Mouse (Mus musculus) hindbrain, postnatal 0 days (tissue): Measurements from ENCODE around the gene Arfgap2. TPM values are rescaled to one million over a fixed set of nuclear protein-coding genes. Genes with fewer than 3 reads are reported as not detected.
A peak's percentile ranks its signal among the peaks of the same experiment; 100 is the strongest.

Experiments
- ATAC-seq: fragments of 200-750 bp; cut with Nextera tagmentation; 2 replicates; pipeline ENCODE4 v1.8.0; 2017; ENCODE audit warnings: mild to moderate bottlenecking, moderate TSS enrichment, moderate library complexity
- DNase-seq: peaks from one replicate; pipeline ENCODE4 v3.0.0-alpha.2; 2015; ENCODE audit warnings: low spot score
- H3K27ac ChIP-seq: fragments of 300-500 bp; sonication (generic); 2 replicates; pipeline ENCODE4 v1.5.1; 2014; ENCODE audit warnings: mild to moderate bottlenecking
- H3K27me3 ChIP-seq: fragments of 300-500 bp; sonication (generic); 2 replicates; pipeline ENCODE4 v1.6.1; 2014; ENCODE audit warnings: low read length, mixed read lengths; ENCODE audit not compliant: insufficient read depth
- H3K36me3 ChIP-seq: fragments of 300-500 bp; sonication (generic); 2 replicates; pipeline ENCODE4 v1.6.1; 2014; ENCODE audit warnings: low read length, mixed read lengths; ENCODE audit not compliant: insufficient read depth
- H3K4me1 ChIP-seq: fragments of 300-500 bp; sonication (generic); 2 replicates; pipeline ENCODE4 v1.6.1; 2014; ENCODE audit warnings: antibody characterized with exemption, low read length, mixed read lengths; ENCODE audit not compliant: insufficient read depth
- H3K4me2 ChIP-seq: fragments of 300-500 bp; sonication (generic); 2 replicates; pipeline ENCODE4 v1.6.1; 2014; ENCODE audit warnings: low read depth, mild to moderate bottlenecking, low read length, moderate library complexity, mixed read lengths
- H3K4me3 ChIP-seq: fragments of 300-500 bp; sonication (generic); 2 replicates; pipeline ENCODE4 v1.5.1; 2014; ENCODE audit warnings: low read length
- H3K9ac ChIP-seq: fragments of 300-500 bp; sonication (generic); replicated peaks from 2 replicates; pipeline ENCODE4 v1.6.1; 2014; ENCODE audit warnings: mild to moderate bottlenecking, low read length, moderate library complexity, mixed read lengths
- H3K9me3 ChIP-seq: fragments of 300-500 bp; sonication (generic); 2 replicates; pipeline ENCODE4 v1.6.1; 2016; ENCODE audit warnings: low read length, mixed read lengths
- CTCF ChIP-seq: IDR thresholded peaks from 2 replicates; pipeline ENCODE4 v1.5.1; 2016; ENCODE audit warnings: antibody characterized with exemption, control low read depth, low read depth
- WGBS: fragments of 180-500 bp; shearing (Covaris S2); extraction: QIAGEN DNeasy Blood & Tissue Kit; methylation state at CpG from one replicate; pipeline ENCODE4 v1.1.7; 2014; 5-methylcytosine and 5-hydroxymethylcytosine counted together
- polyA plus RNA-seq: library from polyadenylated mRNA; unstranded; fragments of >200 nt; fragmentation: Nextera tagmentation; extraction: Ambion mirVana; gene quantifications from 2 replicates; pipeline ENCODE4 v1.2.1, GENCODE M21; 2015
- total RNA-seq: library from RNA; depleted of rRNA; stranded (reverse); fragments of >200 nt; gene quantifications from 2 replicates; pipeline ENCODE4 v1.2.3, GENCODE M21; 2014

The Arfgap2 gene
- total and polyA plus RNA-seq, 2 experiments from 2014 or later: 53.8 to 54.4 TPM

- peak overlapping the region; percentile 81 for H3K4me3 ChIP-seq
- TF ChIP-seq CTCF: no peak
- peak overlapping the region; percentile 96 for H3K27ac ChIP-seq
- no peaks in the 10 kb centered on the region for H3K9me3 ChIP-seq
- 88% methylated on average over 17 of the region's 17 CpGs for WGBS
- peak overlapping the region; percentile 33; the same call in 1 of the 2 replicates for H3K9ac ChIP-seq
- ATAC-seq (no peak), DNase-seq (no peak)
- H3K4me2 ChIP-seq: peak overlapping the region; percentile 58
- H3K4me1 ChIP-seq: peaks cover 6% of the 10 kb centered on the region; the same call in 1 of the 2 replicates
- peaks cover 17% of the 10 kb centered on the region for H3K36me3 ChIP-seq
- H3K27me3 ChIP-seq: no peaks in the 10 kb centered on the region
Observed at GRCm38 (mm10) chr2:91263692-91264660, 798 bp upstream of the Arfgap2 start.

GRCm38 (mm10) chr2:91268042-91268441 lies 3.3 kb downstream of the Arfgap2 start:
- Histone ChIP-seq H3K4me3 (no peak overlapping the region), H3K27me3 (no peaks in the 10 kb centered on the region), H3K4me2 (no peak overlapping the region), H3K36me3 (peaks cover 48% of the 10 kb centered on the region), H3K9ac (no peak overlapping the region), H3K9me3 (no peaks in the 10 kb centered on the region), H3K27ac (no peak overlapping the region), H3K4me1 (peaks cover 6% of the 10 kb centered on the region; the same call in 1 of the 2 replicates)
- no peak for TF ChIP-seq CTCF
- no peak for DNase-seq
- no peak for ATAC-seq
- 95% methylated on average over 3 of the region's 3 CpGs for WGBS

GRCm38 (mm10) chr2:91268706-91269105 lies 3.9 kb downstream of the Arfgap2 start:
- Histone ChIP-seq H3K36me3 (peaks cover 54% of the 10 kb centered on the region), H3K4me3 (no peak overlapping the region), H3K27me3 (no peaks in the 10 kb centered on the region), H3K4me1 (peaks cover 6% of the 10 kb centered on the region; the same call in 1 of the 2 replicates), H3K9ac (no peak overlapping the region), H3K4me2 (no peak overlapping the region), H3K27ac (no peak overlapping the region), H3K9me3 (no peaks in the 10 kb centered on the region)
- DNase-seq: no peak
- 79% methylated on average over 2 of the region's 2 CpGs for WGBS
- no peak for TF ChIP-seq CTCF
- no peak for ATAC-seq

- H3K4me1 ChIP-seq: no peaks in the 10 kb centered on the region
- peaks cover 64% of the 10 kb centered on the region for H3K36me3 ChIP-seq
- no peaks in the 10 kb centered on the region for H3K27me3 ChIP-seq
- DNase-seq (no peak), ATAC-seq (no peak)
- H3K4me2 ChIP-seq: no peak overlapping the region
- H3K9me3 ChIP-seq: no peaks in the 10 kb centered on the region
- H3K9ac ChIP-seq: no peak overlapping the region
- WGBS: 84% methylated on average over 8 of the region's 8 CpGs
- TF ChIP-seq CTCF: no peak
- no peak overlapping the region for H3K27ac ChIP-seq
- no peak overlapping the region for H3K4me3 ChIP-seq
Observed at GRCm38 (mm10) chr2:91269687-91270133, 4.9 kb downstream of the Arfgap2 start.

GRCm38 (mm10) chr2:91278749-91279371 lies 14.1 kb downstream of the Arfgap2 start:
- H3K4me2 ChIP-seq: no peak overlapping the region
- DNase-seq (peak; percentile 84), ATAC-seq (peak; percentile 75)
- H3K36me3 ChIP-seq: peaks cover 20% of the 10 kb centered on the region
- no peaks in the 10 kb centered on the region for H3K9me3 ChIP-seq
- TF ChIP-seq CTCF: peak; percentile 84
- H3K9ac ChIP-seq: no peak overlapping the region
- no peaks in the 10 kb centered on the region for H3K27me3 ChIP-seq
- H3K27ac ChIP-seq: no peak overlapping the region
- no peak overlapping the region for H3K4me3 ChIP-seq
- WGBS: 28% methylated on average over 10 of the region's 10 CpGs
- H3K4me1 ChIP-seq: no peaks in the 10 kb centered on the region

- Histone ChIP-seq H3K36me3 (peaks cover 15% of the 10 kb centered on the region), H3K27ac (no peak overlapping the region), H3K9ac (no peak overlapping the region), H3K27me3 (no peaks in the 10 kb centered on the region), H3K4me1 (no peaks in the 10 kb centered on the region), H3K4me3 (no peak overlapping the region), H3K4me2 (no peak overlapping the region), H3K9me3 (no peaks in the 10 kb centered on the region)
- no peak for DNase-seq
- WGBS: 68% methylated on average over 2 of the region's 2 CpGs
- peak; percentile 33; the same call in 1 of the 2 replicates for ATAC-seq
- no peak for TF ChIP-seq CTCF
Observed at GRCm38 (mm10) chr2:91279372-91279755, 14.6 kb downstream of the Arfgap2 start.
